Mouse (Mus musculus) forebrain, postnatal 0 days (tissue): Measurements from ENCODE around the gene Agmo. TPM values are rescaled to one million over a fixed set of nuclear protein-coding genes. Genes with fewer than 3 reads are reported as not detected.

Source experiments
- ATAC-seq: fragments of 200-750 bp; cut with Nextera tagmentation; 2 replicates; pipeline ENCODE4 v1.8.0; 2017; ENCODE audit warnings: mild to moderate bottlenecking, moderate library complexity
- DNase-seq: peaks from one replicate; pipeline ENCODE4 v3.0.0-alpha.2; 2015
- H3K27ac ChIP-seq: fragments of 300-500 bp; sonication (generic); 2 replicates; pipeline ENCODE4 v1.5.1; 2014; ENCODE audit warnings: low read depth, mild to moderate bottlenecking, antibody characterized with exemption, low read length, moderate library complexity, mixed read lengths
- H3K27me3 ChIP-seq: fragments of 300-500 bp; sonication (generic); 2 replicates; pipeline ENCODE4 v1.6.1; 2014; ENCODE audit warnings: mild to moderate bottlenecking, low read length, mixed read lengths; ENCODE audit not compliant: insufficient read depth
- H3K36me3 ChIP-seq: fragments of 300-500 bp; sonication (generic); 2 replicates; pipeline ENCODE4 v1.6.1; 2014; ENCODE audit warnings: mild to moderate bottlenecking, moderate library complexity; ENCODE audit not compliant: insufficient read depth
- H3K4me1 ChIP-seq: fragments of 300-500 bp; sonication (generic); 2 replicates; pipeline ENCODE4 v1.6.1; 2014; ENCODE audit warnings: antibody characterized with exemption; ENCODE audit not compliant: insufficient read depth
- H3K4me2 ChIP-seq: fragments of 300-500 bp; sonication (generic); 2 replicates; pipeline ENCODE4 v1.6.1; 2014; ENCODE audit warnings: low read depth, mild to moderate bottlenecking, moderate library complexity
- H3K4me3 ChIP-seq: fragments of 300-500 bp; sonication (generic); 2 replicates; pipeline ENCODE4 v1.5.1; 2014; ENCODE audit warnings: low read depth, low read length, mixed read lengths
- H3K9ac ChIP-seq: fragments of 300-500 bp; sonication (generic); 2 replicates; pipeline ENCODE4 v1.6.1; 2014; ENCODE audit warnings: mild to moderate bottlenecking
- H3K9me3 ChIP-seq: fragments of 300-500 bp; sonication (generic); 2 replicates; pipeline ENCODE4 v1.6.1; 2016; ENCODE audit warnings: low read length
- CTCF ChIP-seq: sonication (generic); IDR thresholded peaks from 2 replicates; pipeline ENCODE4 v1.5.1; 2016; ENCODE audit warnings: antibody characterized with exemption, control low read depth, low read depth
- WGBS: fragments of 180-500 bp; shearing (Covaris S2); extraction: QIAGEN DNeasy Blood & Tissue Kit; methylation state at CpG from one replicate; pipeline ENCODE4 v1.1.7; 2014; 5-methylcytosine and 5-hydroxymethylcytosine counted together
- polyA plus RNA-seq: library from polyadenylated mRNA; unstranded; fragments of >200 nt; fragmentation: Nextera tagmentation; extraction: Ambion mirVana; gene quantifications from 2 replicates; pipeline ENCODE4 v1.2.1, GENCODE M21; 2015
- total RNA-seq: library from RNA; depleted of rRNA; stranded (reverse); fragments of >200 nt; gene quantifications from 2 replicates; pipeline ENCODE4 v1.2.3, GENCODE M21; 2014

Gene Agmo
- total and polyA plus RNA-seq, 2 experiments from 2014 or later = 1.6 to 2.1 TPM

DNA sequence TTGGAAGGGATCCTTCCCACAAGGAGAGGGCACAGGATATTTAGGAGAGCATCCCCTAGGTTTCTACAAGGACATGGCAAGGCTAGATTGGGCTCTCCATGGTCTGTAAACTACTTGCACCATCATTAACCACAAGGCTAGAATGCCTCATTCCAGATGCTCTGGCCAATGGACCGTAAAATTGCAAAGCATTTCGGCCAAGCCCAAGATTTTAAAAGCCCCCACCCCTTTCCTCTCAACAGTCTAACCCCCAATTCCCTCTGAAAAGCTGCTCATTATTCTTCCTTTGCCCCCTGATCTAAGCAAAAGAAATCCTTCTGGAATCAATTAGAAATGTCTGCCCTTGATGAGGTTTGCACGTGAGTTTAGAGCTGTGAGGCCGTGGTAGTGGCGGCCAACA, 185.3 kb downstream of the Agmo start:
- no peak for DNase-seq
- H3K27ac ChIP-seq = no peak overlapping the region
- no peak for TF ChIP-seq CTCF
- H3K9ac ChIP-seq = no peak overlapping the region
- no peak overlapping the region for H3K4me3 ChIP-seq
- no peak for ATAC-seq
- no peak overlapping the region for H3K4me2 ChIP-seq
- H3K4me1 ChIP-seq = no peaks in the 10 kb centered on the region
- no peaks in the 10 kb centered on the region for H3K9me3 ChIP-seq
- 61% methylated on average over 5 of the region's 5 CpGs for WGBS
- H3K27me3 ChIP-seq = no peaks in the 10 kb centered on the region
- H3K36me3 ChIP-seq = no peaks in the 10 kb centered on the region

DNA sequence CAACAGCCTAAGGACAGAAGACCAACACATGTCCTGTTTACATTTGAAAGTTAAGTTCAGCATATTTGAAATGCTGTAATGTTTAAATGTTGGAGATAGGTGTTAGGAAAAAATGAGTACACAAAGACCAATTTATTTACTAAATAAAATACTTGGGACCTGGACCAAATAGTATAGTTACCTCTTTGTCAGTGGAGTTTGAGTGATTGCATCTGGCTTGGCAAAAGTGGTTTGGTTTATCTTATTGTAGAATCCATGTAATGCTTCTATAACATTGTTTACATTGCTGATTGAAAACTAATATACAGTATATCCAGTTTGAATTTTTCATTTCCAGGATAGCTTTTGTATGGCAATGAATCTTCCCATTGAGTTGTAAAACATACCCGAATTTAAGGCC, 193.0 kb downstream of the Agmo start:
- no peak overlapping the region for H3K9ac ChIP-seq
- no peak for DNase-seq
- no peak for TF ChIP-seq CTCF
- no peaks in the 10 kb centered on the region for H3K4me1 ChIP-seq
- ATAC-seq = no peak
- no peak overlapping the region for H3K27ac ChIP-seq
- no peaks in the 10 kb centered on the region for H3K27me3 ChIP-seq
- no peaks in the 10 kb centered on the region for H3K9me3 ChIP-seq
- 75% methylated on average over 1 of the region's 1 CpGs for WGBS
- H3K4me3 ChIP-seq = no peak overlapping the region
- H3K4me2 ChIP-seq = no peak overlapping the region
- H3K36me3 ChIP-seq = no peaks in the 10 kb centered on the region

DNA sequence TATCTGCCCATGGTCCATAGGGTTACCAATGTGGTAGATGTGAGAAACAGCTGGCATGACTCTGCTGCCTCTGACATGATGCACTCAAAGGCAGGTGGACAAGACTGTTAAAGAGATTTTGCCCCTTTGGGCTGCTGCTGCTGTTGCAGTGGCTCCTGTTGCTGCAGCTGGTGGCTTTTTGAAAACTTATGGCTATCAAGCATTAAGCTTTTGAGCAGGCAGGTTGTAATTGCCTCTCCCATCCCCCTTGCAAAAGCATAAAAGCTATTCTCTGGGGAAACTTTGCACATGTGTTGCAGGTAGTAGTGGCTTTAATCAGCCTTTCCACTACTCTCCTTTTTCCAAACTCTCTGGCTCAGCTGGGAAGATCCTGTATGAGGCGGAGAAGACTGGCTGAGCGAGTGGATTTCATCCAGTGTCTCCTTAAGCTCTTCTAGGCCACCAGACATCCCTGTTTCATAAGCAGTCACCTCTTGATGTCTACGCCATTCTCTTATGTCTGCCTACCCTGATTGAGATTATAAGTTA, 201.1 kb downstream of the Agmo start:
- no peak overlapping the region for H3K27ac ChIP-seq
- no peak overlapping the region for H3K4me2 ChIP-seq
- no peaks in the 10 kb centered on the region for H3K4me1 ChIP-seq
- no peak for DNase-seq
- ATAC-seq = no peak
- no peaks in the 10 kb centered on the region for H3K27me3 ChIP-seq
- H3K9me3 ChIP-seq = no peaks in the 10 kb centered on the region
- TF ChIP-seq CTCF = no peak
- WGBS = 94% methylated on average over 3 of the region's 3 CpGs
- H3K9ac ChIP-seq = no peak overlapping the region
- no peaks in the 10 kb centered on the region for H3K36me3 ChIP-seq
- H3K4me3 ChIP-seq = no peak overlapping the region

DNA sequence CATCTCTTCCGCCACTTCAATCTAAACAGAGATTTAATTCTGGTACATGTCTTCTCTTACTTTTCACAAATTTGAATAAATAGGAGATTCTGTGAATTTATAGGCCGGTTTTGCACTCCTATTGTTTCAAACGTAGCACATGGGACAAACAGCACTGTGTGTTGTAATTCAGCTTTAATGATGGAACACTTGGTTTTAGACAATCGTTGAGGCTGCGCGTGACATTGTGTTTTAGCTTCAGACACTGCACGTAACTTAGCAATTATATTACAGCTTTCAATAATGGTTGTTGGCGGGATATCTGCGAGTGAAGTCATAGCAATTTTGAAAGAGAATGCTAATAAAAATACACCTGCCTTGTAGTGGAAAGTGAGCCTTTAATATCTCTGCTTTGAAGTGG, 203.8 kb downstream of the Agmo start:
- no peak for ATAC-seq
- Histone ChIP-seq H3K27me3 (no peaks in the 10 kb centered on the region), H3K27ac (no peak overlapping the region), H3K9ac (no peak overlapping the region), H3K4me1 (no peaks in the 10 kb centered on the region), H3K9me3 (no peaks in the 10 kb centered on the region), H3K4me3 (no peak overlapping the region), H3K4me2 (0 out of 2 replicates have a peak overlapping the region, but pooled peaks have one; percentile 2), H3K36me3 (no peaks in the 10 kb centered on the region)
- no peak for TF ChIP-seq CTCF
- peak; percentile 6 for DNase-seq
- WGBS = 38% methylated on average over 9 of the region's 9 CpGs

DNA sequence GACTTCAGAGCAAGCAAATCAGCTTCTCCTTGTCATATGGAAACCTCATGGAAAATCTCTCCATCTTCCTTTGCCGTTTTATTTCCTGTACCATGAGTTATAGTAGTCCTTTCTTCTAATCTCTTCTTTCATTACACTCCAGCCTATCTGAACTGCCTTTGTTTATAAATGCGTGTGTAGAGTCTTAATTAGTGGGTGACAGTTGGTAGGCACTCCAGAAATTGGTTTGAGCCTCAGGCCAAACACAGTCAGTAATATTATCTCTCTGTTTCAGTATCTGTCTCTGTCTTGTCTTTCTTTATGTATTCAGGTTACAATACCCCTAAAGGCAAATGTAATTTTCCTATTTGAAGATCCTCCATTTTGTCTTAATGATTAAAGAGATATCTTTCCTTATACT, 208.2 kb downstream of the Agmo start:
- no peak for TF ChIP-seq CTCF
- WGBS = 21% methylated on average over 2 of the region's 2 CpGs
- Histone ChIP-seq H3K9me3 (no peaks in the 10 kb centered on the region), H3K9ac (no peak overlapping the region), H3K4me2 (no peak overlapping the region), H3K4me3 (no peak overlapping the region), H3K27me3 (no peaks in the 10 kb centered on the region), H3K36me3 (no peaks in the 10 kb centered on the region), H3K4me1 (no peaks in the 10 kb centered on the region), H3K27ac (no peak overlapping the region)
- ATAC-seq = no peak
- no peak for DNase-seq

DNA sequence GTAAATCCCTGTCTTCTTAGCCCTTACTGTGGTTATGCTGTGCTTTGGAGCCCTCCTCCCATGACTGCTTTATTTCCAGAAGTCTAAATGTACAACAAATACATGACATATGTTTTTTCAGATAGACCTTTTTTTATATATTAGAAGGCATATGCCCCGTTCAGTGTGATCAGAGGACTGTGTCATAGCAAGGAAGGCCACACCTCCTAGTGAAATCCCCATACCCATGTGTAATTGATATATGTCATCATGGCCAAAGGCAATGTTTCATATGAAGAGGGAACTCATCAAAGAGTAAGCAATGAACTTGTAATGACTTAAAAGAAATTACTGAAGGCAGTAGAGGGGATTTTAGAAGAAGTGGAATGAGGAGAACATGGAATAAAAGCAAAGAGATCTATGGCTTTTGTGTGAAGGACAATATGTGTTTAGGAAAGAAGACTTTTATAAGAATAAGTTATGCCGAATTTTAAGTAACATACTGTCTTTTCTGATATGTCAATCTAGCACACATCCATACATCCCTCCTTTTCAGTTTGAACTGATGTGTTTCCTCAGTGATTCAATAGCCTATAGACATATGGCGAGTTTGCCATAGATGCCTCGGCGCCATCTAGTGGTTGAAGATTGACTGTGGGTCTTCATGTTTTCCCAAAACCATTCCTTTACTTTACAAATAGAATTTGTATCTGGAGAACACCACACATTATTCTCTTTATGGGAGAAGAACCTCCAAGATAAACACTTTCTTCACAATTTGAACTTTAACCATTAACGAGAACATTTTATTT, 209.1 kb downstream of the Agmo start:
- Histone ChIP-seq H3K36me3 (no peaks in the 10 kb centered on the region), H3K27ac (no peak overlapping the region), H3K4me3 (no peak overlapping the region), H3K9ac (no peak overlapping the region), H3K4me1 (no peaks in the 10 kb centered on the region), H3K4me2 (no peak overlapping the region), H3K27me3 (no peaks in the 10 kb centered on the region), H3K9me3 (no peaks in the 10 kb centered on the region)
- peak; percentile 74 for TF ChIP-seq CTCF
- 17% methylated on average over 6 of the region's 6 CpGs for WGBS
- DNase-seq (peak; percentile 67), ATAC-seq (no peak)

DNA sequence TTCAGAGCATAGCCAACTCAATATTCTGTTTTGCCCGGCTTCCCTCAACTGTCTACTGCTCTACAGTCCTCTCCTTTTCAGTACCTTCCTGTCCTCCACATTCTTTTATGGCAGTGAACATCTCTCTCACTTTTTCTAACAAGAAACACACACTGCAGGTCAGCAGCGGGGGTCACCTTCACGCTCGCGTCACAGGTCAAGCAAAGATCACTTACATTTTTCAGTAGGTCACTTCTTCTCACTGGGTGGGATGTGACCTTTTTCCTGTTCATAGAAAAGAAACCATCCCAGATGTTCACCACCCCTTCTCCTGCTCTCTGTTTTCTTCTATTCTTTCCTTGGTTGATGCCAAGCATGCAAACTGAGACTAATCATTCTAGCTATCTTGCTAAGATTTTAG, 230.2 kb downstream of the Agmo start:
- no peak overlapping the region for H3K9ac ChIP-seq
- no peak overlapping the region for H3K4me2 ChIP-seq
- no peak for TF ChIP-seq CTCF
- no peaks in the 10 kb centered on the region for H3K9me3 ChIP-seq
- ATAC-seq (no peak), DNase-seq (no peak)
- 87% methylated on average over 5 of the region's 5 CpGs for WGBS
- H3K27ac ChIP-seq = no peak overlapping the region
- no peak overlapping the region for H3K4me3 ChIP-seq
- no peaks in the 10 kb centered on the region for H3K4me1 ChIP-seq
- H3K36me3 ChIP-seq = no peaks in the 10 kb centered on the region
- no peaks in the 10 kb centered on the region for H3K27me3 ChIP-seq
